Mouse (Mus musculus) T-cell, adult 66 days (primary cell): ENCODE results near the gene Stk16. TPM values are rescaled to one million over a fixed set of nuclear protein-coding genes. Genes with fewer than 3 reads are reported as not detected.

Experiments used
- total RNA-seq, 2 experiments: library from RNA; stranded (reverse); gene quantifications; 3 replicates in 1 of 2; 4 replicates in 1 of 2; pipeline ENCODE4 v1.2.4; 2023

The Stk16 gene
- 10 to 100 TPM; 83.1 to 89.6 TPM for total RNA-seq

GRCm38 (mm10) chr1:75210136-75211087, at the start of gene Stk16, which contains the start of gene Glb1l:
TSS of gene Stk16 (plus strand) at chr1:75210838.
TSS of gene Glb1l (minus strand) at chr1:75210813.

DNA sequence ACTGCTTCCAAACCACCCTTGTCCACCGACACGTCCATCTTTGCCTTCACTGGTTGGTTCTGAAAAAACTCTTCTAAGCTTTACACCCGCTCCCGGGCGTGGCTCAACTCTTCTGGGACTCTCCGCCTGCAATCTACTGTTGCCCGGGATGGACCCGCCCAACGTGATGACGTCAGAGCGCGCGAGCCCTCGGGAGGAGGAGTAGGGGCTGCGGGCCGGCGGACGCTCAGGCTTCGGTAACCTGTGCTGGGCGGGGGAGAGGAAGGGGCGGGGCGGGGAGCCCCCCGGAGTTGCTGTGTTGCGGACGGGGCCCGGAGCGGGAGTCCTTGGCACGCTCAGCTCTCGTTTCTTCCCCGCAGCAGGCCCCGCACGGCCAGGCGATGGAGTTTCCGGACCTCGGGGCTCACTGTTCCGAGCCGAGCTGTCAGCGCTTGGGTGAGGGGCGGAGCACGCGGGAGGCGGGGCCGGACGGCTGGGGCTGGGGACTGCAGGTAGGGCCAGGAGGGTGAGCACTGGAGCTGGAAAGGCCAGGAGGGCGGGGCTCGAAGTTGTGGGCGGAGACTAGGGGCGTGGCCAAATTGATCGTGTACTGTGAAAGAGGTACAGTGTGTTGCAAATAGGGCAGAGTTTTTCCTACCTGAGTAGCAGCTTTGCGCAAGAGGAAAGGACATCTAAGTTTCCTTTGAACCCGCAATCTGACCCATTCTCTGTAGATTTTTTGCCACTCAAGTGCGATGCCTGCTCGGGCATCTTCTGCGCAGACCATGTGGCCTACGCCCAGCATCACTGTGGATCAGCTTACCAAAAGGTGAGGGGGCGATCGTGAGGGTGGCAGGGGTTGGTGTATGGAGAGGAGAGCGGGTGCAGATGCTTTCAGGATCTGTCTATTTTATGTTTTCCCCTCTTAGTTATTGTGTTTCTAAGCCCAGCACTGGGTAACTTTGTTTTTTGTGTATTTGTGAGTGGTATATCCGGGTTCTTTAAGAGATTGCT, 41.9 kb upstream of the Stk16 start, which contains the start of gene Zfand2b:
Gene Zfand2b (plus strand): TSS at position 175 of the 993 bp plus-strand sequence.

DNA sequence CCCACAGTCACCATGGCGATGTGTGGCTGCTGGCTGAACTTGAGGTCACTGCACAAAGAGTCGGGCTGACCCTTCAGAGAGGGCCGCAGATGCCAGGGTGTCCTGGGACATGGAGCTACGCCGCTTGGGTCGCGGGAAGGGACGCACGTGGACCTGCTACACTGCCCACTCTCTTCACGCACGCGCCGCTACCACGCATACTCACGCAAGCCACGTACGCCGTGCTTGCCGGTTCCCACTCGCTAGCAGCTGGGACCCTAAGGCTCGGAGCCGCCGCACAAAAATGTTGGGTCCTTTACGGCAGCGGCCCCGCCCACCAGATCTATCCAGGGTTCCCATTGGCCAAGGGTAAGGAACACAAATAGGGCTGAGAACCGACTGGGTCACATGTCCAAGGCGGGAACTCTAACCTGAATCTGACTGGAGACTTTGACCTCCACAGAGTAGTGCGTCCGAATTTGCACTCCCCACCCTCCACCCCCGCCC, 30.5 kb upstream of the Stk16 start, which contains the start of gene Abcb6:
Gene Abcb6 (minus strand): TSS at position 288 of the 486 bp plus-strand sequence.

DNA sequence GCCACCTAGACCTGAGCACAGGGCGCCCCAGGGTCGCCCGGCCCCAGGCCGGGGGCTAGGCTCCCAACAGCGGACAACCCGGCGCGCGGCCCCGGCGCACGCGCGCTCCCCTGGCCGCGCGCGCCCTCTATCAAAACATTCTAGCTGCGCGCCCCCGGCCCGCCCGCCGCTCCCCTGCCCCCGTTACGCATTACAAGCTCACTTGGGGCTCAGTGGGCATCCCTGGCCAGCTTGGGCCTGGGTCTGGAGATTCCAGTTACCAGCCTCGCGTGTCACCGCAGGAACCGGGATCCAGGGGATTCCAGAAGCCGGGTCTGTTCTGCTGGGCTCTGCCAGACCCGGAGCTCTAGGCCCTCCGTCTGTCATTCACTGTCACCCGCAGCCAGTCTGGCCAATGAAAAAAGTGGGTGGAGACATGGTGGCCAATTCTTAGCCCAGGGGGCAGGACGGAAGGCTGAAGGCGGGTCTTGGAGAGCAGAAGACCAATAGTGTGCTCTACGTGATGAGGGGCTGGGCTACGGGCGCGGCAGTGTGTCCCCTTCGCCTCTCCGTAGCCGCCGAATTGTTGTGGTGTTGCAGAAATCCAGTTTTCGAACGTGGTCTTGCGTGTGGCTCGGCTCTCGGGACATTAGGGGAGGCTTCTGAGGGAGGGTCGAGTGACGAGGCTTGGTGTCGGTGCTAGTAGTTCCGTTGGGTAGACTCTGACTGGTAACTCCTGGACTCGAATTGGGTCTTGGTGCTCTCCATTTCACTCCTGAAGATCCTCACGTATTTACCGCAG, 18.8 kb upstream of the Stk16 start, which contains the start of the genes Ankzf1 and Atg9a:
Gene Ankzf1 (plus strand): TSS at position 530 of the 781 bp plus-strand sequence.
Gene Atg9a (minus strand): TSS at position 575 of the 781 bp plus-strand sequence.

DNA sequence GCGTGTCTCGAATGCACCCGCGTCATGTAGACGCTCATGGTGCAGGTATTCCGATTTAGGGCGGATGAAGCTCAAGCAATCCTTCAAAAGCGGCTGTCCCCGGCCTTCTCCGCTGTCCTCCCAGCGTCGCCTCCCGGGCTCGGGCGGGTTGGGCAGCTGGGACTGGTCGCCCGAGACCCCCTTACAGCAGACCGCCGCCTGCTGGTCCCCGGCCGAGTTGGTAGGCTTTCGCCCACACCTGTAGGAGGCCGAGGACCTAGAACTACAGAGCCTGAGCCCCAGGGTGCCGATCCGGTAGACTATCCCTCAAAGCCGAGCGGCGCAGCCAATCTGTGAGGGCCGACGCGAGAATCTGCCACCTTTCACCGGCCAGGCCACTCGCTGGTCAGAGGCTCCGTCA, 8.9 kb downstream of the Stk16 start, which contains the start of gene Tuba4a:
Gene Tuba4a (minus strand): TSS at position 335 of the 400 bp plus-strand sequence.

GRCm38 (mm10) chr1:75231664-75232152, 21.1 kb downstream of the Stk16 start, which contains the start of gene A630095N17Rik:
TSS of gene A630095N17Rik (minus strand) at chr1:75232102.

DNA sequence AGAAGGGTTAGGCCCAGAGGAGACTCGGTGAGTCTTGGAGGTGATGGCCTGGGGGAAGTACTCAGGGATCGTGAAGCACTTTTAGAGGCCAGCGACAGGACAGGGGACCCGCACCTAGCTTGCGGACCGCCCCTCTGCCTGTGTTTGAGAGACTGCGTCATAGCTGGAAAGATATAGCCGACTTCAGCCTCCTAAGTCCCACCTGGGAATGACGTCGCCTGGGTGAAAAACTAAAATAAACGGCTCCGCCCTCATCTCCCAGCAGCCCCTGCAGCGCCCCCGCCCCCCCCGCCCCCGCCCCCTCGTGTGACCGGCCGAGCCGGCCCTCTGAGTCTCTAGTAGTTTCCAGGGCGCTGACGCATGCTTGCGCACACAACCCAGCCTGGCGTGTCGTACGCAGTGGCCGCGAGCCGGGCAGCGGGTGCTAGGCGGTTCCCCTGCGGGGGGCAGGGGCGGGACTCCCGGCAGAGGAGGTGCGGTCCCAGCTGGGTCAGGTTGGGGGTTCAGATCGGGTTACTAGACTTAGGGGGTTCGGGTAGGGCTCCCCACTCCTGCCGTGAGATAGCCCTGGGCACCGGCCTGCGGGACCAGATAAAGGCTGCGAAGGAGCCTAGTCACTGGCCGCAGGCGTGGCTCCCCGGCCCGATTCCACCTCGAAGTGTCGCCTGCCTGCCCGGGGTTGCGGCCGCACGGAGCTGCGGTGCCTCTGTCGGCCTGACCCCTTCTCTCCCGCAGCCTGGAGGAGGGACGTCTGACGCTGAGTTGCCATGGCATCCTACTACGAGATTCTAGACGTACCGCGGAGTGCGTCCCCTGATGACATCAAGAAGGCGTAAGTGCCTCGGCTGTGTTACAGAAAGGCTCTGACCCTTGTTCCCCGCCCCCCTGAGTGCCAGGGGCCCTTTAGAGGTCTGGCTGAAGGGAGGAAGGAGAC, 25.7 kb downstream of the Stk16 start, which contains the start of gene Dnajb2:
Gene Dnajb2 (plus strand): TSS at position 290 of the 934 bp plus-strand sequence.

DNA sequence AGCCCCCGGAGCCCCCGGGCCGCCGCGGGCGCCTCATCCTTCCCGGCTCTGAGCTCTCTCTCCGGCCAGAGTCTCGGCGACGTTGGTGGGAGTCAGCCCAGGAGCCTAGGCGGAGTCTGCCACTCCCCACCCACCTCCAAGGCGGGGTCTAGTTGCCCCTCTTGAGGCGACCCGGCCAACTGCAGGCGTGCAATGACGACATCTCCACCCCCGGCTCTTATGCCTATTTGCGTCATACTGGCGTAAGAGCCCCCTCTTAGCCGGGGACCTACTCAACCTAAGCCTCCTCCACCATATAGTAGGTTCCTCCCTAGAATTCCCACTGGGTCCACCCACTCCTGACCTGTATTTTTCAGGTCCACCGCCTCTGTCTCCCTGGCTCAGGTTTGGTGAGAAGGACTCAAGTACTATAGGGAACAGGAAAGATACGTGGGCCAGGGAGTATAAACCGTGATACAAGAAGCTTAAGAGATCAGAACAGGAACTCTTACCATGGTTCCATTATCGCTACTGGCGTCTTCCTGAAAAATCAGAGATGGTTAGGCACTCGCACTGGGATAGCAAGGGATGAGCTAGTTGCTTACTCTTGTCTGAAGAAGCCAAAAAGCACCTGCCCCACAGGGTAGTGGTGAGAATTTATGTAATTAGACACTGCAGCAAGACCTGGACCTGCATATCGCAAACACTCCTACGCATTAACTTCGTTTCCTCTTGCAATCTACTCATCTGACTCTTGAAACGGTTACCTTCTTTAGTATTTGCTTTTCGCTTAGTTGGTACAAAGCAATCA, 53.6 kb downstream of the Stk16 start, which contains the start of gene Ptprn:
Gene Ptprn (minus strand): TSS at position 412 of the 790 bp plus-strand sequence.

Other genes with a start within 250 kb of the Stk16 start
- 1 to 10 TPM; 3.6 to 4.3 TPM for gene Nhej1, start 85.6 kb upstream of the Stk16 start, total RNA-seq
- gene Slc23a3, start 76.9 kb upstream of the Stk16 start, total RNA-seq: 1 to 10 TPM; 3.7 to 6.2 TPM
- 100 to 1,000 TPM; 118 to 134 TPM for gene Cnppd1, start 68.1 kb upstream of the Stk16 start, total RNA-seq
- 10 to 100 TPM; 85.6 to 90.8 TPM for gene Retreg2, start 68.1 kb upstream of the Stk16 start, total RNA-seq
- gene Zfand2b, start 42.2 kb upstream of the Stk16 start, total RNA-seq: 10 to 100 TPM; 43.9 to 45.9 TPM
- 1 to 10 TPM; 3.3 to 4.0 TPM for gene Abcb6, start 30.4 kb upstream of the Stk16 start, total RNA-seq
- gene Ankzf1, start 18.7 kb upstream of the Stk16 start, total RNA-seq: 10 to 100 TPM; 27.4 to 33.6 TPM
- 10 to 100 TPM; 36.3 to 39.0 TPM for gene Atg9a, start 18.6 kb upstream of the Stk16 start, total RNA-seq
- 10 to 100 TPM in 1 of 2 experiments, 1 to 10 TPM in 1; 5.7 to 10.9 TPM for gene Glb1l, start within 50 bp of the Stk16 start, total RNA-seq
- 100 to 1,000 TPM; 198 to 206 TPM for gene Tuba4a, start 9.0 kb downstream of the Stk16 start, total RNA-seq
- gene A630095N17Rik, start 21.3 kb downstream of the Stk16 start, total RNA-seq: not detected
- gene Dnajb2, start 25.6 kb downstream of the Stk16 start, total RNA-seq: 10 to 100 TPM; 39.4 to 43.1 TPM
- gene Ptprn, start 53.7 kb downstream of the Stk16 start, total RNA-seq: under 1 TPM; 0.27 to 0.55 TPM
- not detected for gene Resp18, start 67.6 kb downstream of the Stk16 start, total RNA-seq
- 10 to 100 TPM; 47.0 to 47.1 TPM for gene Dnpep, start 107.2 kb downstream of the Stk16 start, total RNA-seq
- not detected for gene Des, start 149.5 kb downstream of the Stk16 start, total RNA-seq
- gene Speg, start 164.5 kb downstream of the Stk16 start, total RNA-seq: 1 to 10 TPM in 1 of 2 experiments, under 1 TPM in 1; 0.56 to 2.0 TPM
- gene Gmppa, start 225.1 kb downstream of the Stk16 start, total RNA-seq: 10 to 100 TPM; 62.9 to 66.8 TPM
- gene Asic4, start 239.6 kb downstream of the Stk16 start, total RNA-seq: not detected